Mouse (Mus musculus) neural tube, embryonic 11.5 days (tissue): Measurements from ENCODE around the gene Polr3h. TPM values are rescaled to one million over a fixed set of nuclear protein-coding genes. Genes with fewer than 3 reads are reported as not detected.
A peak's percentile ranks its signal among the peaks of the same experiment; 100 is the strongest.
"Not testable (repeated sequence)": the region's sequence is repeated elsewhere in the genome, so short reads cannot be mapped to it uniquely, and the experiment has no call there.

Experiments used
- ATAC-seq: fragments of 200-750 bp; cut with Nextera tagmentation; 2 replicates; pipeline ENCODE4 v1.8.0; 2017; ENCODE audit warnings: moderate number of reproducible peaks, mild to moderate bottlenecking, moderate TSS enrichment, moderate library complexity; ENCODE audit not compliant: insufficient read depth, low FRiP score, low TSS enrichment
- DNase-seq: peaks from one replicate; pipeline ENCODE4 v3.0.0-alpha.2; 2015; ENCODE audit warnings: low spot score
- H3K27ac ChIP-seq: fragments of 300-500 bp; sonication (generic); 2 replicates; pipeline ENCODE4 v1.5.1; 2014; ENCODE audit warnings: low read depth, mild to moderate bottlenecking, low read length
- H3K27me3 ChIP-seq: fragments of 300-500 bp; sonication (generic); 2 replicates; pipeline ENCODE4 v1.6.1; 2014; ENCODE audit warnings: mild to moderate bottlenecking, low read length, mixed read lengths; ENCODE audit not compliant: control insufficient read depth, insufficient read depth
- H3K36me3 ChIP-seq: fragments of 300-500 bp; sonication (generic); 2 replicates; pipeline ENCODE4 v1.6.1; 2014; ENCODE audit warnings: mild to moderate bottlenecking, low read length, moderate library complexity, mixed read lengths; ENCODE audit not compliant: control insufficient read depth, insufficient read depth
- H3K4me1 ChIP-seq: fragments of 300-500 bp; sonication (generic); 2 replicates; pipeline ENCODE4 v1.6.1; 2014; ENCODE audit warnings: low read length, mixed read lengths; ENCODE audit not compliant: control insufficient read depth, insufficient read depth
- H3K4me2 ChIP-seq: fragments of 300-500 bp; sonication (generic); 2 replicates; pipeline ENCODE4 v1.6.1; 2014; ENCODE audit warnings: low read depth, mild to moderate bottlenecking, moderate library complexity
- H3K4me3 ChIP-seq: fragments of 300-500 bp; sonication (generic); 2 replicates; pipeline ENCODE4 v1.5.1; 2014; ENCODE audit warnings: low read depth, low read length
- H3K9ac ChIP-seq: fragments of 300-500 bp; sonication (generic); 2 replicates; pipeline ENCODE4 v1.6.1; 2014; ENCODE audit warnings: mild to moderate bottlenecking, low read length
- H3K9me3 ChIP-seq: fragments of 300-500 bp; sonication (generic); 2 replicates; pipeline ENCODE4 v1.6.1; 2016; ENCODE audit warnings: low read length; ENCODE audit not compliant: control insufficient read depth
- WGBS: fragments of 180-500 bp; shearing (Covaris S2); extraction: QIAGEN DNeasy Blood & Tissue Kit; methylation state at CpG from one replicate; pipeline ENCODE4 v1.1.7; 2014; 5-methylcytosine and 5-hydroxymethylcytosine counted together
- polyA plus RNA-seq: library from polyadenylated mRNA; unstranded; fragments of >200 nt; fragmentation: Nextera tagmentation; extraction: Ambion mirVana; gene quantifications from 2 replicates; pipeline ENCODE4 v1.2.1, GENCODE M21; 2014

Gene Polr3h
- 73.9 and 83.0 TPM in 2 replicates for polyA plus RNA-seq

DNA sequence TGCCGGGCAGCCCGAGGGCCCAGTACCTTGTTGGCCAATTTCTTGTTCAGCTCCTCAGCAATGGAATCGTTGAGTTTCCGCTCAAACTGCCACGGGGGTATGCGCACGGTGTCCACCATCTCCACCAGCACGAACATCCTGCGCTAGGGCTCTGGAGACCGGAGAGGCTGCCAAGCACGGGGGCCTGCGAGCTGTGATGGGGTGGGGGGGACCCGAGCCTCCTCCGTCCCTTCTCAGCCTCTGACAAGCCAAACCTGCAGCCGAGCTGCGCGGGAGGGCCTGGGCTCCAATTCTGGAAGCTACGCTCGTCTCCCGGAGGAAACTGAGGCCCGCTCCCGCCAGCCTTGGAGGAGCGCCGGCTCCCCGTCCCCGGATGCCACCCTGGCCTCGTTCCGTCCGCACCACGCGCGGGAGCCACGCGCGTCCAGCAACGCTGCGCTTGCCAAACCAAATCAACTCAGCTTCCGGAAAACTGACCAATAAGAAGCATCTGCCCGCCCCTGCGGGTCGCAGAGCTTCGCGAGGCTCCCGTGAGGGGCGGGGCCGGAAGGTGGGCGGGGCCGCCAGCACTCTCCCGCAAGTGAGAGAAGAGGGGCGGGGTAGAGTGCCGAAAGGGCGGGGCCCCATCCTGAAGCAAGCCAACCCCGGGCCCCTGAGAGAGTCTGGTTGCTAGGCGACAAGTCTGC is at the start of gene Polr3h:
Gene Polr3h (minus strand): TSS at position 481 of the 686 bp plus-strand sequence.
- ATAC-seq: peak; percentile 92
- under 1% methylated on average over 54 of the region's 54 CpGs for WGBS
- peak within 1 kb of the TSS; percentile 79 for H3K4me2 ChIP-seq

GRCm38 (mm10) chr15:81975156-81975555 is 49.1 kb upstream of the Polr3h start:
- not testable (repeated sequence) for H3K36me3 ChIP-seq, H3K27me3 ChIP-seq, ATAC-seq, H3K27ac ChIP-seq, H3K4me1 ChIP-seq, DNase-seq, H3K9ac ChIP-seq, H3K9me3 ChIP-seq, H3K4me3 ChIP-seq, H3K4me2 ChIP-seq
- WGBS: 93% methylated on average over 8 of the region's 8 CpGs

More for the DNA sequence above, at the start of gene Polr3h:
- peak within 1 kb of the TSS; percentile 73 for H3K27ac ChIP-seq
- H3K36me3 ChIP-seq: no peaks in the 10 kb centered on the region
- peak within 1 kb of the TSS; percentile 53 for H3K9ac ChIP-seq
- H3K27me3 ChIP-seq: no peaks in the 10 kb centered on the region
- H3K4me3 ChIP-seq: peak within 1 kb of the TSS; percentile 48
- DNase-seq: peak; percentile 98
- peaks cover 3% of the 10 kb centered on the region for H3K4me1 ChIP-seq
- H3K9me3 ChIP-seq: no peaks in the 10 kb centered on the region

DNA sequence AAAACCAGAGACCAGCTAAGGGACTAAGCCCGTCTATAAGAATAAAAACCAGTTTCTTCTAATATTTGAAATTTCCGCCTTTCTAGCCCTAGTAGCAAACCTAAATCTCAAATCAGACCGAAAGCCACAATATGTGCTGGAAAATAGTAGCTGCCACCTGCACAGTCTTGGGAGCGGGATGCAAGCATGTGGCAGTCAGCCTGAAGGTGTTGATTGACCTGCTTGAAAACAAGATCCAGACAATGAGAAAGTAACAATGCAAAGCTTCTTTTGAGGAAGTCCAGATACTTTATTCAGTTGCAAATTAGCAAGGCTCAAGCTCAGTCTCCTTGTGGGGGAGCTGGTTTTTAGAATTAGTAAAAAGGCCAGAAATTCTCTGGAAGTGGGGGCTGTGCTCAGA is 44.5 kb upstream of the Polr3h start:
- not testable (repeated sequence) for H3K4me3 ChIP-seq, DNase-seq, H3K9me3 ChIP-seq, ATAC-seq, H3K4me1 ChIP-seq, H3K36me3 ChIP-seq, H3K27me3 ChIP-seq, H3K27ac ChIP-seq, H3K4me2 ChIP-seq, H3K9ac ChIP-seq
- 91% methylated on average over 4 of the region's 4 CpGs for WGBS

DNA sequence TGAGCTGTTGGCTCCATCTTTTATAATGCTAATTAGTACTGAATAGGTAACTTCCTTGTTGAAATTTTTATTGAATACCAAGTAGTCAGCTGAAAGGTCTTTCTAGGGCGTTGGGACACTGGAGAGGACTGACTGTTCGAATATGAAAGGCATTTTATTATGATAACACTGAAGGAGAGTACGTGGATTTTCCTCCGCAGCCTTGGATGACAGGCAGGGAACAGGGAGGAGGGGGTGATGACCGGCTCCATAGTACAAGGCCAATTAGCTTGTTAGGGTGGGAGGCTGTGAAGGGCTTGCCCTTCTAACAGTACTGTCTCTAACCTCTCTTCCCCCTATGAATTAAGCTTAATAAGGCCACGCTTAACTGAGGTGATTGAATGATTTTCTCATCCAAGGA is 43.6 kb upstream of the Polr3h start:
- not testable (repeated sequence) for H3K4me1 ChIP-seq, H3K9ac ChIP-seq, H3K36me3 ChIP-seq, H3K9me3 ChIP-seq, H3K4me3 ChIP-seq, H3K4me2 ChIP-seq, H3K27me3 ChIP-seq, H3K27ac ChIP-seq, ATAC-seq, DNase-seq
- 74% methylated on average over 6 of the region's 6 CpGs for WGBS

GRCm38 (mm10) chr15:81969173-81969572 is 43.1 kb upstream of the Polr3h start:
- no peak for DNase-seq
- H3K4me2 ChIP-seq: no peak overlapping the region

GRCm38 (mm10) chr15:81968447-81968846 is 42.4 kb upstream of the Polr3h start:
- H3K36me3 ChIP-seq: no peaks in the 10 kb centered on the region
- no peak overlapping the region for H3K27ac ChIP-seq
- H3K9me3 ChIP-seq: no peaks in the 10 kb centered on the region
- no peak overlapping the region for H3K4me3 ChIP-seq
- H3K9ac ChIP-seq: no peak overlapping the region
- no peak for DNase-seq
- H3K4me1 ChIP-seq: no peaks in the 10 kb centered on the region
- 62% methylated on average over 2 of the region's 2 CpGs for WGBS
- no peak for ATAC-seq
- no peak overlapping the region for H3K4me2 ChIP-seq
- no peaks in the 10 kb centered on the region for H3K27me3 ChIP-seq

More at GRCm38 (mm10) chr15:81969173-81969572, 43.1 kb upstream of the Polr3h start:
- WGBS: 76% methylated on average over 7 of the region's 7 CpGs
- no peaks in the 10 kb centered on the region for H3K27me3 ChIP-seq
- no peaks in the 10 kb centered on the region for H3K36me3 ChIP-seq
- no peaks in the 10 kb centered on the region for H3K9me3 ChIP-seq
- no peak overlapping the region for H3K27ac ChIP-seq
- no peak overlapping the region for H3K9ac ChIP-seq
- no peak for ATAC-seq
- H3K4me1 ChIP-seq: no peaks in the 10 kb centered on the region
- H3K4me3 ChIP-seq: no peak overlapping the region

- ATAC-seq: no peak
- H3K27ac ChIP-seq: no peak overlapping the region
- no peak overlapping the region for H3K4me3 ChIP-seq
Observed at GRCm38 (mm10) chr15:81967821-81968220, 41.8 kb upstream of the Polr3h start.

DNA sequence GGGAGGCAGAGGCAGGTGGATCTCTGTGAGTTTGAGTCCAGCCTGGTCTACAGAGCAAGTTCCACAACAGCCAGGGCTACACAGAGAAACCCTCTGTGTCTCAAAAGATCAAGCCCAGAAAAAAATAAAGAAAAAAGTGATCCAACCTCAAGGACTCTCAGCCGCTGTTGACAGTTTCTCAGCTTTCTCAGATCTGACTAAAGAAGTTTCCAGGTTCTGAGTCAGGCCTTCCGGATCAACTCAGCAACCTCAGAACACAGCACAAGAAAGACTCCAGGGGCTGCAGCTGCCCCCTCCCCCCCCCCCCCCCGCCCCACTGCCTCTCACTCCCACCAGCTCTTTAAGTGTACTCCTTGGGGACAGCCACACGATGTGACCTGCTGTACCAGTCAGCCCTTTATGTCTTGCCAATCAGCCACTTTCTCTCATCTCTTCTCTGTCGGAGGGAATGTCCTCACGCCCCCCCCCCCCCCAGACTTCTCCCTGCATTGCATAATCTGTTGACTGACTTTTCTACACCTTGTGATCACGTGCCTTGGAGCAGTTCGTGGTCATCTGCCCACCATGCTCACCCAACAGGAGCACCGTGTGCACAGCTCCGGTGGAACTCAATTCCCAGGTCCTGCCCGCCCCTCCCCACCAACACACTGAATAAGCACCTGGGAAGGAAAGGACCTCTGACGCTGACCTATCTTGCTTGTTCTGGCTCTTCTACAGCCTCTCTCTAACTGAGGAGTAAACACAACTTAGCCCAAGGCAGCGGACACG is 40.2 kb upstream of the Polr3h start:
- Histone ChIP-seq H3K4me3 (no peak overlapping the region), H3K36me3 (no peaks in the 10 kb centered on the region; the same call in 1 of the 2 replicates), H3K27me3 (no peaks in the 10 kb centered on the region), H3K27ac (no peak overlapping the region), H3K4me2 (no peak overlapping the region), H3K9me3 (no peaks in the 10 kb centered on the region), H3K9ac (no peak overlapping the region), H3K4me1 (no peaks in the 10 kb centered on the region; the same call in 1 of the 2 replicates)
- ATAC-seq: no peak
- DNase-seq: no peak
- WGBS: 90% methylated on average over 11 of the region's 14 CpGs

More at GRCm38 (mm10) chr15:81967821-81968220, 41.8 kb upstream of the Polr3h start:
- WGBS: 90% methylated on average over 5 of the region's 5 CpGs
- no peaks in the 10 kb centered on the region for H3K27me3 ChIP-seq
- no peaks in the 10 kb centered on the region for H3K36me3 ChIP-seq
- no peak for DNase-seq
- H3K4me2 ChIP-seq: no peak overlapping the region
- H3K9ac ChIP-seq: no peak overlapping the region
- no peaks in the 10 kb centered on the region for H3K9me3 ChIP-seq
- no peaks in the 10 kb centered on the region for H3K4me1 ChIP-seq
